Mouse (Mus musculus) megakaryocyte-erythroid progenitor cell, adult 5-6 weeks (primary cell): ENCODE measurements around the gene Prpf40a. TPM values are rescaled to one million over a fixed set of nuclear protein-coding genes. Genes with fewer than 3 reads are reported as not detected.

Experiments
- ATAC-seq: replicated peaks from 2 replicates; pipeline ENCODE4 v1.8.0; 2016; ENCODE audit warnings: mild to moderate bottlenecking, inconsistent platforms; ENCODE audit not compliant: severe bottlenecking, poor library complexity, low FRiP score, low TSS enrichment
- total RNA-seq, 2 experiments: library from RNA; stranded (forward) in 1 of 2; stranded (reverse) in 1 of 2; fragments of 200-1000, 215-1000 nt in 1 of 2; fragments of >200 nt in 1 of 2; fragmentation: Nextera tagmentation in 1 of 2; gene quantifications; 2 replicates each; pipeline ENCODE4 v1.2.3; 2014 to 2017

Gene Prpf40a
- total RNA-seq, 2 experiments from 2014 or later = 112 to 180 TPM

GRCm38 (mm10) chr2:53108547-53108946 lies 82.5 kb downstream of the Prpf40a start:
- ATAC-seq = no peak

DNA sequence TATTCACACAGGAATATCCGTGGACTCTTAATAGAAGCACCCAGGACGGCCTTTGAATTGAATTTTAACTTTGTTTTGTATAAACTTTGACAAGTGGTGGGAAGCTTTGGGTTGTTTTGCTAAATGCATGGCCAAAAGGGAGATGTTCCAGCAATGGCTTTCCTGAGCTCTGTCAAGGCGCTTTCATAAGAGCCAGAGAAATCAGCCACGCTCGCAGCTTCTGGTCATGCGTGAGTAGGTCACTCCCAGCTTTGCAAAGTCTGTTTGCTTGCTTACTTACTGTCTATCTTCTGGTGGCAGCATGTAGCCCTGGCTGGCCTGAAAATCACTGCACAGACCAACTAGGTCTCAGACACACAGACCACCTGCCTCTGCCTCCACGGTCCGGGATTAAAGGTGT lies 84.6 kb downstream of the Prpf40a start:
- no peak for ATAC-seq

- no peak for ATAC-seq
Observed at GRCm38 (mm10) chr2:53106056-53106455, 85.0 kb downstream of the Prpf40a start.

DNA sequence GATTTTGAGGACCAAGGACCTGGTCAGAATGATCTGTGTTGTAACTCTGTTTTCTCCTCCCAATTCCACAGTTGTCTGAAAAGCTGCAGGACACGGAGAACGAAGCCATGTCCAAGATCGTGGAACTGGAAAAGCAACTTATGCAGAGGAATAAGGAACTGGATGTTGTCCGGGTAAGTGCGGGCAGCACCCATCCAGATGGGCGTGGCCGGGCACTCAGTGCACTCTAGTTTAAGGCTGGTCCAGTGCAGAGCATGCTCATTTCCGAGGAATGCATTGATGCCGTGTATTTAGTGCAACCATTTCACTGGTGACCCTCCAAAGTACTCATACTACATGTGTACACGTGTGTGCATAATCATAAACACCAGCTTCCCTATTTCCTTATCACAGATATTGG lies 85.7 kb downstream of the Prpf40a start:
- no peak for ATAC-seq

DNA sequence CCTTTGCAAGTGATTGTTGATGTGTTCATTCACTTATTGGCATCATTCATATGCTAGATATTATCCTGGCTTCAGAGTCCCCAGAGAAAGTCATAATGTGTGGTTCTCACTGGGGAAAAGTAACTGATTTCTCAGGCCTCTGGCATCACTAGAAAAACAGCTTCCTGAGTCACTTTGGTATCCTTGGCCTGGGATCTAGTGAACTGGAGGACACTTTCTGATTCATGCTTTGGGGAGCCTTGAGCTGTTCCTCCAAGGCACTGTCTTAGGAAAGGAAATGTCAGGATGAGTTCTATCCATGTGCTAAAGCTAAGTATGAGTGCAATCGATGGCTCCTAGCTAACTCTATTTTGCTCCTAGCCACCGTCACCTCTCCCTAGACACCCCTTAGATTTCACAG lies 88.2 kb downstream of the Prpf40a start:
- no peak for ATAC-seq

- ATAC-seq = no peak
Observed at GRCm38 (mm10) chr2:53101885-53102740, 89.0 kb downstream of the Prpf40a start.

DNA sequence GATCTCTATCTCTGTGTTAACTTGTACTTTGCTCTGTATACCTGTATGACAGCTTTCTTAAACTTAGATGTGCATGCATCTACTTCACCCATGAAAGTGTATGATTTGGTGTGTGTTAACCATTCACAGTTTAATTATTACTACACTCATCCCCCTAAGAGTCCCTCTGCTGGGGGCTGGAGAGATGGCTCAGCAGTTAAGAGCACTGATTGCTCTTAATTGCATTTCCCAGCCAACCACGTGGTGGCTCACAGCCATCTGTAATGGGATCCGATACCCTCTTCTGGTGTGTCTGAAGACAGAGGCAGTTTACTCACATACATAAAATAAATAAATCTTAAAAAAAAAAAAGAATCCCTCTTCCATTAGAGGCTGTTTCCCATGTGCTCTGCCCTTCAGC lies 91.0 kb downstream of the Prpf40a start:
- ATAC-seq = no peak

GRCm38 (mm10) chr2:53095489-53095888 lies 95.6 kb downstream of the Prpf40a start:
- ATAC-seq = no peak

DNA sequence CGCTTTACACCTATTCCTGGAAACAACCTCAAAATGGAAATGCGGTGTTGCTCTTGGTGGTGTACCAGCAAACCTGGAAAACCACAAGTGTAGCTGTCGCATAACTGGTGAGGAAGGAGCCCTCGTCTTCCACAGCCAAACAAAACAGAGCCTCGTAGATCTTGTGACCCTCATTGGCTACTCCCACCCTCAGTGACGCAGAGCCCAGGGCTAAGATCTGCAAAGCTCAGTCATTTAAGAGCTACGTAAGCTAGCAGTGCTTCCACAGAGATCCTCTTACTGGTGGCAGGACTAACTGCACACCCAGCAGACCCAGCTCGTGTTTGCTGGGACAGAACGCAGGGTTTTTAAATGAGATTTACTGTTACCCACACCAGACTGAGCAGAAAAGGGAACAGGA lies 96.1 kb downstream of the Prpf40a start:
- ATAC-seq = peak; percentile 41; the same call in 1 of the 2 replicates

DNA sequence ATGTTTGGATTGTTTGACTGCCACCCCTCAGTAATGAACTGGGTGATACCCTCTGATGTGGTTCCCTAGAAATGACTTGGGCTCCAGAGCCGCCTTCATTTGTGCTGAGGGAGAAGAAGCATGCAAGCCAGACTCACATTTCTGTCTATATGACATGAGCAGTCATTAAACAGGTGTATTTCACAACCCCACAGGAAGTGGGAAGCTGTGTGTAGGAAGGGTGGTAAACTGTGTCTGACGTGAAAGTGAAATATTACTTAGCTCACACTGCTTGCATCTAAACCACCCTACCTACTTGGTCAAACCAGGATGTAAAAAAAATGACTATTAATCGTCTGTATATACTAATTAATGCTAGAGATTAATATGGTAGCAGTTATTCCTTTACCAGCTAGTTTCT lies 102.3 kb downstream of the Prpf40a start:
- ATAC-seq = no peak

DNA sequence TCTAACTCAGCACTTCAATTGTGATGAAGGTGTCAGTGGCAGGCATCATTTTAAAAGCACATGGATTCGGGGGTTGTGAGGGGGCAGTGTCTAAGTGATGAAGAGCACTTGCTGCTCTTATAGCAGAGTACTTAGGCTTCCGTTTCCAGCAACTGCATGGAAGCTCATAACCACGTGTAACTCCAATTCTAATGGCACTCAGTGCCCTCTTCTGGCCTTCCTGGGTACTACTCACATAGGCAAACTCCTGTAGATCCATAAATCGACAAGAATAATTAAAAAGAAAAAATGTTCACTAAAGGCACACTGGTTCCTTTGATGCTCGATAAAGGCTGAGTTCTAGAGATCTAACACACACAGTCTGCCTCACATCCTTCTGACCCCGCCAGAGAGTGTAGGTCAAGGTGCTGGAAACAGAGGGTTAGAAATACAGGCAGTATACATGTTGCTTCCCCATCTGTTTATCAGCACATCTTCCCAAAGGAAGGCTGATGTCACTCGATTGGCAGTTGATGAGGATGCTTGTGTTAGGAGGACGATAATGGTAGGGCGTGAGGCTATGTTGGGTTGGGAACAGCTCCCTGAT lies 105.4 kb downstream of the Prpf40a start:
- ATAC-seq = peak; percentile 93

Other genes with a start within 250 kb of the Prpf40a start
- gene Arl6ip6, start 442 bp upstream of the Prpf40a start, total RNA-seq (2014; fragmentation: Nextera tagmentation) = 40.2 and 42.3 TPM in 2 replicates
- gene Arl6ip6, start 442 bp upstream of the Prpf40a start, total RNA-seq (2017) = 29.8 and 67.9 TPM in 2 replicates